Mouse (Mus musculus): ENCODE measurements around the gene Mapk14. TPM values are rescaled to one million over a fixed set of nuclear protein-coding genes. Genes with fewer than 3 reads are reported as not detected.

The Mapk14 gene
- total and polyA plus RNA-seq, 2 experiments from 2014 or later = 20.4 to 33.5 TPM

DNA sequence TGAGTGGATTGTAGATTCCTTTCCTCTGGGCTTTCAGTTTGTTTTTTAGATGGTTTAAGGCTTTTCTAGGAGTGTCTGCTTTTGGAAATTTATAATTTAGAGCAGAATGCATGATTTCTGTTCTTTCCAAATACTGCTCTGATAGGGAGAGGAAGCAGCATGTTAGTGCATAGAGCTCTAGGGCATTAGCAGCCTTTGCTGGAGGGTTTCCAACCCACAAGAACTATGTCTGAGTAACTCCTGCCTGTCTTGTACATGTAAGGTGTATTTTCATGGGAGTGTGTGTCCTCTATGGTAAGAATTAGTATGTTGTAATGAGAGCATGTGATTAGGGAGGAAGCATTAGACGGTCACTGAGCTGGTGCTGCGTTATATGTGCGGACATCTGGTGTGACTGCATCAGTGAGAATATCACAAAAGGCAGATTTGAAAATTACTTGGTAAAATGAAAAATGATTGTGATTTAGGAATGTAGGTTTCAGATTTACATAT is 16.1 kb downstream of the Mapk14 start:
- no peak for TF ChIP-seq CTCF (IDR thresholded peaks at IDR 0.05; ENCODE audit: low read depth)
- no peaks in the 10 kb centered on the region for H3K27me3 ChIP-seq (ENCODE audit: insufficient read depth, low read length)
- no peak overlapping the region for H3K4me3 ChIP-seq (ENCODE audit: low read depth, low read length)
- no peaks in the 10 kb centered on the region for H3K4me1 ChIP-seq (ENCODE audit: insufficient read depth)
- H3K36me3 ChIP-seq (ENCODE audit: insufficient read depth) = no peaks in the 10 kb centered on the region
- H3K9me3 ChIP-seq (ENCODE audit: low read length) = no peaks in the 10 kb centered on the region
- 84% methylated on average over 3 of the region's 3 CpGs for WGBS
- H3K4me2 ChIP-seq (ENCODE audit: low read depth) = no peak overlapping the region
- H3K27ac ChIP-seq (ENCODE audit: low read depth, low read length) = no peak overlapping the region
- H3K9ac ChIP-seq = no peak overlapping the region
- ATAC-seq (no peak), DNase-seq (no peak)

DNA sequence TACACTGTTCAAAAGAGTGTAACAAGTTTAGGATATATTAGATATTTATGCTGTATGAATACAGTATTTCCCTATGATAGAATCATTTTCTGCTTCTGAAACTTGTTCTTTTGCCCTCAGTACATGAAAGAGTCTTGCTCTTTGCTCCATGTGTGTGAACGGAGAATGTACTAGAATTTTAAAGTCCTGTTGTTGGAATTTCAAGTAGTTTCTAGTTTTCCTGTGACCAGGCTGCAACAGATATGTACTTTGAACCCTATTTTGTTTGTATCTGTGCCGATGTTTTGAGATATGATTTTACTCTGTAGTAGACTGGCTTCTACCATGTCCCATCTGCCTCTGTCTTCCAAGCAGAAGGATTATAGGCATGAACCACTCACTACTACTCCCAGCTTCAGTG is 16.7 kb downstream of the Mapk14 start:
- Histone ChIP-seq H3K4me3 (ENCODE audit: low read depth, low read length) (no peak overlapping the region), H3K4me2 (ENCODE audit: low read depth) (no peak overlapping the region), H3K27me3 (ENCODE audit: insufficient read depth, low read length) (no peaks in the 10 kb centered on the region), H3K27ac (ENCODE audit: low read depth, low read length) (no peak overlapping the region), H3K4me1 (ENCODE audit: insufficient read depth) (no peaks in the 10 kb centered on the region), H3K9me3 (ENCODE audit: low read length) (no peaks in the 10 kb centered on the region), H3K36me3 (ENCODE audit: insufficient read depth) (no peaks in the 10 kb centered on the region), H3K9ac (no peak overlapping the region)
- WGBS = 87% methylated on average over 2 of the region's 2 CpGs
- DNase-seq (no peak), ATAC-seq (no peak)
- no peak for TF ChIP-seq CTCF (IDR thresholded peaks at IDR 0.05; ENCODE audit: low read depth)

DNA sequence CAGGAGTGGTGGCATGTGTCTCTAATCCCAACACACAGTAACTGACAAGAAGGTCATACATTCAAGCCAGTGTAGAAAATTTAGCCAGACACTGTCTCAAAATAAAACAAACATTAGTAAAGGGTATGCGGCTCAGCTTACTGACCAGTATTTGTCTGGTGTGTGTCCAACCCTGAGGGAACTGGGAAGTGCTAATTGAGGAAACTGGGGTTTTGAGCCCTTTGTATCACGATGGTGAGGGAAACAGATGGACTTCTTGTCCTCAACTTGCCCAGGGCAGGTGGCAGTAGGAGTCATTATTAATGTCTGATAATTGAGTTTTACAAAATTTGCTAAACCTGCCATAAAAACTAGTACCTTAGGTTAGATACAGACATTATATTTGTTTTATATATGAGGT is 17.9 kb downstream of the Mapk14 start:
- Histone ChIP-seq H3K27ac (ENCODE audit: low read depth, low read length) (no peak overlapping the region), H3K4me3 (ENCODE audit: low read depth, low read length) (no peak overlapping the region), H3K9ac (no peak overlapping the region), H3K4me2 (ENCODE audit: low read depth) (no peak overlapping the region), H3K36me3 (ENCODE audit: insufficient read depth) (peaks cover 4% of the 10 kb centered on the region; the same call in 1 of the 2 replicates), H3K9me3 (ENCODE audit: low read length) (no peaks in the 10 kb centered on the region), H3K27me3 (ENCODE audit: insufficient read depth, low read length) (no peaks in the 10 kb centered on the region), H3K4me1 (ENCODE audit: insufficient read depth) (no peaks in the 10 kb centered on the region)
- WGBS = 51% methylated on average over 2 of the region's 2 CpGs
- TF ChIP-seq CTCF (IDR thresholded peaks at IDR 0.05; ENCODE audit: low read depth) = no peak
- DNase-seq = no peak
- ATAC-seq = no peak

DNA sequence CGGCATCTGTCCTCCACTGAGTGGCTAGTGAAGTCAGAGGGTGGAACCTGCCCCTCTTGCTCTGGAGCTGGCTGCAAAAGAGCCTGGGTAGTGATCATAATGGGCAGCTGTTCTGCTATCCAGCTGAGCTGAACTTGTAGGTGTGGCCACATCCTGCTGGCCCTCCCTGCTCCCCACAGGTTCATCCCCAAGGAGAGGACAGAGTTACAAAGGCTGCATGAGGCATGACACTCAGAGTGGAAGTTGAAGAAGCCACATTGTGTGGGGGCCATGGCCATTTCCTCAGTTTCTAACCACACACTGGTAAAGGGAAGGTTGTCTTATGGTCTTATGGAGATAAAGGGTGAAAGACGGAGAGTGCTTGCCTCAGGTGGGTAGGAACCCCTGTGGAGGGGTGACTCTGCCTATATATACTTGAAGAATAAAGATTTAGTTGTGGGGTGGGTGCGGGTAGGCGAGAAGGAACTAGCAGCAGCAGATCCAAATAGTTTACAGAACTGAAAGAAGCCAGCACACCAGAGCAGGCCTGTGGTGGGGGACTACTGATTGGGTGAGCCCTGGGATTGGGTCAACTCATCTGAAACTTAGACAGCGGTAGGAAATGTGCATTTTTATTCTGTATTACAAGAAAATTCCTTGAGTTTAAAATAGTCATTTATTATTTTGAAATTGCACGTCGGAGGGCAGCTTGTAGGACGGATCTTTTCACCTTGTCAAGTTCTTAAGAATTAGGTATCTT is 18.6 kb downstream of the Mapk14 start:
- 90% methylated on average over 8 of the region's 8 CpGs for WGBS
- H3K27ac ChIP-seq (ENCODE audit: low read depth, low read length) = no peak overlapping the region
- H3K9ac ChIP-seq = no peak overlapping the region
- ATAC-seq (no peak), DNase-seq (no peak)
- peaks cover 11% of the 10 kb centered on the region for H3K36me3 ChIP-seq (ENCODE audit: insufficient read depth)
- no peaks in the 10 kb centered on the region for H3K27me3 ChIP-seq (ENCODE audit: insufficient read depth, low read length)
- H3K9me3 ChIP-seq (ENCODE audit: low read length) = no peaks in the 10 kb centered on the region
- no peaks in the 10 kb centered on the region for H3K4me1 ChIP-seq (ENCODE audit: insufficient read depth)
- H3K4me2 ChIP-seq (ENCODE audit: low read depth) = no peak overlapping the region
- no peak for TF ChIP-seq CTCF (IDR thresholded peaks at IDR 0.05; ENCODE audit: low read depth)
- no peak overlapping the region for H3K4me3 ChIP-seq (ENCODE audit: low read depth, low read length)

DNA sequence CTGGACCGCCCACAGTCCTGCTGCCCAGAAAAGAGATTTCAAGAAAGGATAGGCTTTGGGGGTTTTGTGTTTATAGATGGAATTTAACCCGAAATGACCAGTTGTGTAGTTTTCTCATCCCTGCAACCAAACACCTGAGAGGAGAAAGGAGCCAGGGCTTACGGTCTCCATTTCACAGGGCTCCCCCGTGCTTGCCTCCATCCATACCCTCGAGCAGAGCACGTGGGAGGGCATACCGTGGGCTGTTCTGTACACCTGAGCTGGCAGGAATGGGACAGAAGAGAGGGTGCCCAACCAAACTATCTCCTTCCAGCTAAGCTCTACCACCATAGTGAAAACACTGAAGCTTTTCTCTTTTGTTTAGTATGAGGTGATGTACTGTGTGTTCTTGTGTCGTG is 19.2 kb downstream of the Mapk14 start:
- Histone ChIP-seq H3K36me3 (ENCODE audit: insufficient read depth) (peaks cover 16% of the 10 kb centered on the region), H3K27me3 (ENCODE audit: insufficient read depth, low read length) (no peaks in the 10 kb centered on the region), H3K9me3 (ENCODE audit: low read length) (no peaks in the 10 kb centered on the region), H3K9ac (no peak overlapping the region), H3K4me1 (ENCODE audit: insufficient read depth) (no peaks in the 10 kb centered on the region), H3K4me2 (ENCODE audit: low read depth) (no peak overlapping the region), H3K27ac (ENCODE audit: low read depth, low read length) (no peak overlapping the region), H3K4me3 (ENCODE audit: low read depth, low read length) (no peak overlapping the region)
- ATAC-seq = no peak
- no peak for TF ChIP-seq CTCF (IDR thresholded peaks at IDR 0.05; ENCODE audit: low read depth)
- 96% methylated on average over 8 of the region's 8 CpGs for WGBS
- no peak for DNase-seq

DNA sequence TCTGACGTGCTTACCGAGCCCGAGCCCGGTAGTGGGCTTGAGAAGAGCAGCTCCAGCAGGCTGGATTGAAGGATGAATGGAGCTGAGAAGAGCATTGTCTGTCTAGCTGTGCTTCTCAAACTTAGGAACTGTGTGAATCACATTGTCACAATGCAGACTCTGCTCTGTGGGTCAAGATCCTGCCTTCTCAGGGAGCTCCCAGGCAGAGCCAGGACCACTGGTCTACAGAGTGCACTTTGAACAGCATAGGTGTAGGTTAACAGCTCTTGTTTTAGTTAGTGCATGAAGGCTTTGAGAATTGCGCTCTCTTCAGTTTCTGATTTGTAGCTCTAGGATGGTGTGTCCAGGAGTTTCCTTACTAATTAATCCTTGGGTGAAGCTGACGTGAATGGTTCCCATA is 20.1 kb downstream of the Mapk14 start:
- no peak for TF ChIP-seq CTCF (IDR thresholded peaks at IDR 0.05; ENCODE audit: low read depth)

DNA sequence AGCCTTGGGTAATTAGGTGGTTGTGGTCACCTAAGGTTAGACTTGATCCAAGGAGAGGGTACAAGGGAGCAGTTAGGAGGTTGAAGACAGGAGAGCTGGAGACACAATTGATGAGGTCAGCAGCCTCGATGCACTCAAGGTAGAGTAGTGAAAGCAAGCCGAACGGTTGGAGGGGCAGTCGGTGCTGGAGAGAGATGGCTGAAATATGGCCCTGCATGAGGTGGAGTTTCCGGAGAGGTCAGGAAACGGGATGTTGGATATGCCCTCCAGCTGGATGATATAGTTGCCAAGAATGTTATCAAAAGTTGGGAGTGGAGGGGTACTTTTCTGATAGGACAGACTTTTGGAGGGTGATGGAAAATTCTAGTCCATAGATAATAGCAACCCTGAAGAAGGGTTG is 21.2 kb downstream of the Mapk14 start:
- no peak overlapping the region for H3K27ac ChIP-seq (ENCODE audit: low read depth, low read length)
- H3K4me1 ChIP-seq (ENCODE audit: insufficient read depth) = no peaks in the 10 kb centered on the region
- TF ChIP-seq CTCF (IDR thresholded peaks at IDR 0.05; ENCODE audit: low read depth) = no peak
- no peak overlapping the region for H3K4me2 ChIP-seq (ENCODE audit: low read depth)
- no peaks in the 10 kb centered on the region for H3K27me3 ChIP-seq (ENCODE audit: insufficient read depth, low read length)
- H3K4me3 ChIP-seq (ENCODE audit: low read depth, low read length) = no peak overlapping the region
- no peak overlapping the region for H3K9ac ChIP-seq
- H3K36me3 ChIP-seq (ENCODE audit: insufficient read depth) = peaks cover 23% of the 10 kb centered on the region
- DNase-seq (no peak), ATAC-seq (no peak)
- 92% methylated on average over 6 of the region's 6 CpGs for WGBS
- H3K9me3 ChIP-seq (ENCODE audit: low read length) = no peaks in the 10 kb centered on the region

More for the DNA sequence above, 20.1 kb downstream of the Mapk14 start:
- Histone ChIP-seq H3K9ac (no peak overlapping the region), H3K4me2 (ENCODE audit: low read depth) (no peak overlapping the region), H3K4me1 (ENCODE audit: insufficient read depth) (no peaks in the 10 kb centered on the region), H3K36me3 (ENCODE audit: insufficient read depth) (peaks cover 17% of the 10 kb centered on the region), H3K27me3 (ENCODE audit: insufficient read depth, low read length) (no peaks in the 10 kb centered on the region), H3K9me3 (ENCODE audit: low read length) (no peaks in the 10 kb centered on the region), H3K27ac (ENCODE audit: low read depth, low read length) (no peak overlapping the region), H3K4me3 (ENCODE audit: low read depth, low read length) (no peak overlapping the region)
- no peak for DNase-seq
- WGBS = 89% methylated on average over 6 of the region's 6 CpGs
- no peak for ATAC-seq

All from forebrain, postnatal 0 days (tissue).